Mouse (Mus musculus) thymus, adult 2 months (tissue): ENCODE data around the gene Gm20388. TPM values are rescaled to one million over a fixed set of nuclear protein-coding genes. Genes with fewer than 3 reads are reported as not detected.

Experiments
- DNase-seq: peaks from one replicate; pipeline ENCODE4 v3.0.0; 2021
- H3K27ac ChIP-seq: fragments of 200-500 bp; 2 replicates; pipeline ENCODE4 v1.5.1; 2012; ENCODE audit warnings: low read length, control low read depth; ENCODE audit not compliant: control insufficient read depth, insufficient read depth
- H3K27me3 ChIP-seq: fragments of 200-500 bp; 2 replicates; pipeline ENCODE4 v1.6.1; 2012; ENCODE audit warnings: mild to moderate bottlenecking, low read length, moderate library complexity, mixed read lengths; ENCODE audit not compliant: control insufficient read depth, insufficient read depth
- H3K36me3 ChIP-seq: fragments of 200-500 bp; 2 replicates; pipeline ENCODE4 v1.6.1; 2012; ENCODE audit warnings: mild to moderate bottlenecking, low read length, moderate library complexity; ENCODE audit not compliant: control insufficient read depth, insufficient read depth
- H3K4me1 ChIP-seq: fragments of 200-500 bp; replicated peaks from 2 replicates; pipeline ENCODE4 v1.6.1; 2012; ENCODE audit warnings: low read length; ENCODE audit not compliant: control insufficient read depth, insufficient read depth
- H3K4me3 ChIP-seq: fragments of 200-500 bp; 2 replicates; pipeline ENCODE4 v1.5.1; 2012; ENCODE audit warnings: mild to moderate bottlenecking, low read length, control low read depth, moderate library complexity; ENCODE audit not compliant: control insufficient read depth, insufficient read depth
- CTCF ChIP-seq: fragments of 200-500 bp; IDR thresholded peaks from 2 replicates; pipeline ENCODE4 v1.5.1; 2012; ENCODE audit warnings: mild to moderate bottlenecking, control low read depth, low read length, moderate library complexity, borderline replicate concordance; ENCODE audit not compliant: control insufficient read depth, poor library complexity, insufficient read depth; ENCODE audit errors: extremely low read depth
- POLR2A ChIP-seq: fragments of 200-500 bp; IDR thresholded peaks from 2 replicates; pipeline ENCODE4 v1.6.1; 2012; ENCODE audit warnings: mild to moderate bottlenecking, low read length, control low read depth, moderate library complexity; ENCODE audit not compliant: control insufficient read depth, poor library complexity, insufficient read depth; ENCODE audit errors: extremely low read depth
- WGBS: fragments of 180-500 bp; shearing (Covaris S2); methylation state at CpG from one replicate; pipeline ENCODE4 v1.1.7; 2018; 5-methylcytosine and 5-hydroxymethylcytosine counted together
- polyA plus RNA-seq: library from polyadenylated mRNA; depleted of rRNA; stranded (reverse); fragments of >200 nt; gene quantifications from 2 replicates; pipeline ENCODE4 v1.2.3, GENCODE M21; 2012

The Gm20388 gene
- polyA plus RNA-seq, 1 experiment, result 103 TPM

- WGBS, result 90% methylated on average over 9 of the region's 9 CpGs
- no peaks in the 10 kb centered on the region for H3K36me3 ChIP-seq
- no peak overlapping the region for H3K4me3 ChIP-seq
- H3K4me1 ChIP-seq, result no peaks in the 10 kb centered on the region; the same call in 1 of the 2 replicates
- TF ChIP-seq CTCF (no peak), POLR2A (no peak)
- no peak overlapping the region for H3K27ac ChIP-seq
- DNase-seq, result no peak
- H3K27me3 ChIP-seq, result no peaks in the 10 kb centered on the region
These were observed 2269.5 kb downstream of the Gm20388 start for GRCm38 (mm10) chr8:122180116-122180515.

- DNase-seq, result no peak
- no peaks in the 10 kb centered on the region; the same call in 1 of the 2 replicates for H3K4me1 ChIP-seq
These were observed 2270.8 kb downstream of the Gm20388 start for GRCm38 (mm10) chr8:122181414-122181813.

GRCm38 (mm10) chr8:122181991-122182390 lies 2271.3 kb downstream of the Gm20388 start:
- Histone ChIP-seq H3K4me1 (no peaks in the 10 kb centered on the region; the same call in 1 of the 2 replicates), H3K27ac (no peak overlapping the region), H3K27me3 (no peaks in the 10 kb centered on the region), H3K36me3 (no peaks in the 10 kb centered on the region), H3K4me3 (no peak overlapping the region)
- TF ChIP-seq POLR2A (no peak), CTCF (no peak)
- DNase-seq, result no peak
- 65% methylated on average over 9 of the region's 9 CpGs for WGBS

More at GRCm38 (mm10) chr8:122181414-122181813, 2270.8 kb downstream of the Gm20388 start:
- 30% methylated on average over 9 of the region's 9 CpGs for WGBS
- Histone ChIP-seq H3K27me3 (no peaks in the 10 kb centered on the region), H3K27ac (no peak overlapping the region), H3K4me3 (no peak overlapping the region), H3K36me3 (no peaks in the 10 kb centered on the region)
- TF ChIP-seq POLR2A (no peak), CTCF (no peak)

- no peaks in the 10 kb centered on the region; the same call in 1 of the 2 replicates for H3K4me1 ChIP-seq
- DNase-seq, result no peak
- 93% methylated on average over 19 of the region's 19 CpGs for WGBS
- no peaks in the 10 kb centered on the region; the same call in 1 of the 2 replicates for H3K27me3 ChIP-seq
- no peak overlapping the region for H3K27ac ChIP-seq
- H3K36me3 ChIP-seq, result no peaks in the 10 kb centered on the region
- no peak overlapping the region for H3K4me3 ChIP-seq
- no peak for TF ChIP-seq CTCF
- TF ChIP-seq POLR2A, result no peak
These were observed 2275.8 kb downstream of the Gm20388 start for GRCm38 (mm10) chr8:122186363-122186974.

GRCm38 (mm10) chr8:122187271-122187670 lies 2276.6 kb downstream of the Gm20388 start:
- Histone ChIP-seq H3K36me3 (no peaks in the 10 kb centered on the region), H3K27ac (no peak overlapping the region), H3K4me3 (no peak overlapping the region), H3K4me1 (no peaks in the 10 kb centered on the region; the same call in 1 of the 2 replicates), H3K27me3 (no peaks in the 10 kb centered on the region; the same call in 1 of the 2 replicates)
- 96% methylated on average over 4 of the region's 4 CpGs for WGBS
- DNase-seq, result no peak
- TF ChIP-seq POLR2A (no peak), CTCF (no peak)

GRCm38 (mm10) chr8:122190349-122191053 lies 2279.9 kb downstream of the Gm20388 start:
- Histone ChIP-seq H3K4me1 (no peaks in the 10 kb centered on the region), H3K4me3 (no peak overlapping the region), H3K36me3 (no peaks in the 10 kb centered on the region), H3K27ac (no peak overlapping the region), H3K27me3 (no peaks in the 10 kb centered on the region; the same call in 1 of the 2 replicates)
- no peak for DNase-seq
- TF ChIP-seq CTCF (no peak), POLR2A (no peak)
- WGBS, result 86% methylated on average over 16 of the region's 16 CpGs

GRCm38 (mm10) chr8:122191054-122191376 lies 2280.4 kb downstream of the Gm20388 start:
- no peak overlapping the region for H3K4me3 ChIP-seq
- WGBS, result 65% methylated on average over 8 of the region's 8 CpGs
- DNase-seq, result no peak
- TF ChIP-seq CTCF (no peak), POLR2A (no peak)
- no peaks in the 10 kb centered on the region for H3K36me3 ChIP-seq
- H3K27ac ChIP-seq, result no peak overlapping the region
- H3K27me3 ChIP-seq, result no peaks in the 10 kb centered on the region; the same call in 1 of the 2 replicates
- H3K4me1 ChIP-seq, result no peaks in the 10 kb centered on the region
